Mouse (Mus musculus) frontal cortex, postnatal 36 days (tissue): ENCODE measurements around the gene Trim72.
"Not testable (repeated sequence)": the region's sequence is repeated elsewhere in the genome, so short reads cannot be mapped to it uniquely, and the experiment has no call there.

Experiments
- DNase-seq, 2 experiments: peaks; one replicate each; pipeline ENCODE4 v3.0.0; 2022; ENCODE audit warnings: low spot score in 2 of 2

The Trim72 gene

GRCm38 (mm10) chr7:128009715-128010340 is 6.1 kb downstream of the Trim72 start:
- DNase-seq, result no peak

DNA sequence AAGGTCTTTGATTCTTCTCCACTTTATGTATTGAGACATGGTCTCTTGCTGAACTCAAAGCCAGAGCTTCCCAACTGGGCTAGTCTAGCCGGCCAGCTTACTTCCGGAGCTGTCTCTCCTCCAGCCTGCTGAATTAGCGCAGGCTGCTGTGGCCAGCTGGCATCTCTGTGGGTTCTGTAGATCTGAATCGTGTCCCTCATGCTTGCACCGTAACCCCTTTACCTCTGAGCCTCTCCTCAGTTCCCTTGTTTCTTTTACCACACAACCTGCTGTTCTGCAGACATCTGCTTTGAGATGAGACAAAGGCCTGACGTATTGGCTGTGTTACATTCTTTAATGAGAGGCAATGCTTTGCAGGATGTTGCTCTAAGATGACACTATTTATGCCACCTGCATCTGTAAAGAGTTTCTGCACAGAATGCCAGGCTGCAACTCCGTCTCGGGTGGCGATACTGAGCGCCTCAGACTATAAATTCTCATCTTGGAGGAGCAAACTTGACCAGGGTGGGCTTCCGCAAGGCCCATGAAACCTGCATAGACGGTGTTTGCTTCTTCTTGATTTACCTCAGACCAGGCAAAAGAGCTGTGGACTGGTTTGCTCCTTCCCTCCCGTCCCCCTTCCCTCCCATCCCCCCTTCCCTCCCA is 8.5 kb downstream of the Trim72 start:
- DNase-seq, result no peak

GRCm38 (mm10) chr7:128013116-128013515 is 9.4 kb downstream of the Trim72 start:
- no peak for DNase-seq

DNA sequence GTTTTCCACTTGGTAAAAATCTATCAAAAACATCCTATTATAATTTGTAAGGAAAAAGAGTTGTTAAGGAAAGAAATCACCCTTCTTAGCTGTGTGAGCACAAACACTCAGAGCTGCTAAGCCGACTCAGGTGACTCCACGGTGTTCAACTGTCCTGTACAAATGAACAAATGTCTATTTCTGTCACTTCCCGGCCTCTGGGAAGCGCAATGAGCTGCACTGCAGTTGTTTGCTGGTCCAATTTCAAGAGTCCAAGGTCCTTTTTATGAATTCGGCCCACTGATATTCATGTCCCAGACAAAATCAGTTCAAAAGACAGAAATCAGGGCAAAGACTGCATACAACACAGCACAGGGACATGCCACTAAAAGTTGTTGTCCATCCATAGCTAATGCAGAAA is 12.4 kb downstream of the Trim72 start:
- DNase-seq, result not testable (repeated sequence)

DNA sequence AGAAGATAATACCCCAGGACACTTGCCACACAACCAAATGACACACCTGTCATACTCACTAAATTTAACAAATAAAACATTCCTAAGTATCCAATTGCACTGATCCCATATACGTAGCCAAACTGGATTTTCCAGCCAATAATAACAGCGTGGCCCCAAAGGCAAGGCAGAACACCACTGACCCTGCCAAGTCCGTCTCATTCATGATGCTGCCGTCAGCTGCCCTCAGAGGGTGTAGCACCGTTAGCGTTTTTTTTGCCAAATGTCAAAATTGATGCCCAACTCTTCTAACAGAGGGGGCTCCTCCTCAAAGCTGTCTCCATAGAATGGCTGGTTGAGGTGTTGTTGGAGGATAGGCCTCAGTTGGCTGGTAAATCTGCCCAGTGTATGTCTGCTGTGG is 12.9 kb downstream of the Trim72 start:
- no peak for DNase-seq

GRCm38 (mm10) chr7:128018275-128018674 is 14.5 kb downstream of the Trim72 start:
- no peak for DNase-seq

DNA sequence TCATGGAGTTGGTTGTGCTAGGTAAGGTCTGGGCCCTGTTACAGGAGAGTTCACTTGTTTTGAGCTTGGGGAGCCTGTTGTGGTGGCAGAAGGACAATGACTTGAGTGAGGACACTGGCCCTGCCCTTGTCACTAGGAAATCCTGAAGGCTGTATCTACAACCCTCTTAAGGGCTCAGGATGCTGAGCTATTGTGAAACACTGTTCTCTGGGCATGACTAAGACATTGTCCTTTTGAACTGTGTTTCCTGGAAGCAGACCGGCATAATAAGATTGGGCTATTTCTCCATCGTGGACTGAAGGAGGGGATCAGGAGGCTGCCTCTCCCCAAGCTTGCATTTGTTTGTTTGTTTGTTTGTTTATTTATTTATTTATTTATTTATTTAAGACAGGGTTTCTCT is 15.4 kb downstream of the Trim72 start:
- no peak for DNase-seq

DNA sequence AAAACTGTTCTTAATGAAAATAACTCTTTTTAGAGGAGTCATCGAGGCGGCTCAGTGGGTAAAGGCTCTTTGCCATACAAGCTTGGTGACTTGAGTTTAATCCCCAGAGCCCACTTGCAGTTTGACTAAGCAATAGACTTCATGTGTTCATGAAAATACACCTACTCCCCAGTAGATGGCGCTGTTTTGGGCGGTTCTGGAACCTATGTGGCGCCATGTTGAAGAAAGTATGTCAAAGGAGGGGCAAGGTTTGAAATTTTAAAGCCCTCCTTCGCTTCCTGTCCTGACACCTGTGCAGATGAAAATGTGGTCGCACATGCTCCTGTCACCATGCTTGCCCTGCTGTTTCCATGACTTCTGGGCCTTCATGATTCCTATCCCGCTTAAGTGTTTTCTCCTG is 19.2 kb downstream of the Trim72 start:
- no peak for DNase-seq

DNA sequence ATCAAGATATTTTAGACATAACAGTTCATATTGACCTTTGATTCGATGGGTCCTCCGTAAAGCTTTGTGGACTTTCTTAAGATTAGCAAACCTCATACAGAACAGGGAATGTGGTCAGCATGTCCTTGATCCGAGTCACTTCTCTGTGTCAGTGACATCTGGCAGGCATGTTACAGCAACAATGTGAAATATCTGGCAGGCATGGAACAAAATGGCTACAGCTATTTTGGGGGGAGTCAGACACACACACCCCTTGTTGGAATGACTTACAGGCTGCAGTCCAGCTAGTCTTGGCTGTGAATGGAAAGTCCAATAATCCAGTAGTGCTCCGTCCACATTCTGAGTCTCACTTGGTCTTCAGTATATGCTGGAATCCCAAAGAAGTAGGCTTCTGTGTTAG is 19.8 kb downstream of the Trim72 start:
- DNase-seq, result no peak

GRCm38 (mm10) chr7:128024364-128024763 is 20.6 kb downstream of the Trim72 start:
- DNase-seq, result no peak

GRCm38 (mm10) chr7:128024932-128025331 is 21.2 kb downstream of the Trim72 start:
- no peak for DNase-seq

- DNase-seq, result no peak
Observed at GRCm38 (mm10) chr7:128025381-128025780, 21.6 kb downstream of the Trim72 start.

DNA sequence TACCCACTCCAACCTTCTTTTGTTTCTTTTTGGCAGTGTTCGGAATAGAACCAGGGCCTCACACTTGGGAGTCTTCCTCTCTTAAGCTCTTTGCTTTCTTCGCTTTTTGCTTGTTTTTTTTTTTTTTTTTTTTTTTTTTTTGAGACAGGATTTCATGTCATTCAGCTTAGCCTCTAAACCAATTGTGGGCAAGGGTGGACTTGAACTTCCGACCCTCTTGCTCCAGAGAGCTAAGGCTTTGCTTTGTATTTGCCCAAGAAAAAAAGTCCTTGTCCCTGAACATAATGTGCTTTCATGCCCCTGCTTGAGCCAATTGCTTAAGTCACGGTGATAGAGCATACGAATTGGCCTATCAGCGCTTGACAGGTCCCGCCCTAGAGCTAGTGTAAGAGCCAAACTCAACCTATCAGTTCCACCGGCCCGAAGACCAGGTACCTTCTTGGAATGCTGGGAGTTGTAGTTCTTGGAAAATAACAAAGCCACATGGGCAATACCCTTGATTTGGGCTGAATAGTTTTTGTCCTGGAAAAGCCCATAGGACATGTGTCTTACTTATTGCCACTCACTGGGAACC is 27.7 kb downstream of the Trim72 start:
- no peak for DNase-seq

GRCm38 (mm10) chr7:128032290-128032988 is 28.7 kb downstream of the Trim72 start:
- DNase-seq, result no peak

GRCm38 (mm10) chr7:128032989-128033293 is 29.2 kb downstream of the Trim72 start:
- DNase-seq, result no peak

- DNase-seq, result no peak
Observed at GRCm38 (mm10) chr7:128033616-128034015, 29.9 kb downstream of the Trim72 start.

- not testable (repeated sequence) for DNase-seq
Observed at GRCm38 (mm10) chr7:128042161-128042820, 38.5 kb downstream of the Trim72 start.

- DNase-seq, result no peak
Observed at GRCm38 (mm10) chr7:128044142-128044785, 40.5 kb downstream of the Trim72 start.

GRCm38 (mm10) chr7:128045640-128046039 is 41.9 kb downstream of the Trim72 start:
- DNase-seq, result no peak

DNA sequence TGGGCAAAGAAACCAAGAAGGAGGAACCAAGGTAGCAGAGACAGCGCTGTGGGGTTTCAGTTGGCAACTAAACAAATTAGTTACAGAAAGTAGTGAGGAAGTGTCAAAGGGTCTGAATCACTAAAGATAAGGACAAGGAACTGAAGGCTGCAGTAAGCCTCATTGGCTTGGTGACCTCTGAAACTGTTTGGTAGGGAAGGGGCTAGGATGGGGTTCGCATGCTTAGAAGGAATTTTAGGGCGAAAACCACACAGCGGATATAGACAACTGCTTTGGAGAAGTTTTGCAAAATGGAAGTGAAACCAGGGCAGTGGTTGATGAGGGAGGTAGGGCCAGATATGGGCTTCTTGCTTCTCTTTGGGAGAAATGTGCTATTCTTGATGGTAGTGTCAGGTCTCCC is 45.1 kb downstream of the Trim72 start:
- no peak for DNase-seq

GRCm38 (mm10) chr7:128049254-128049653 is 45.5 kb downstream of the Trim72 start:
- DNase-seq, result no peak

- no peak for DNase-seq
Observed at GRCm38 (mm10) chr7:128050739-128051138, 47.0 kb downstream of the Trim72 start.
